Mouse (Mus musculus) bone marrow macrophage, adult 2 months (primary cell): ENCODE measurements around the gene Pik3cg. TPM values are rescaled to one million over a fixed set of nuclear protein-coding genes. Genes with fewer than 3 reads are reported as not detected.

Experiments used
- H3K27ac ChIP-seq: 2 replicates; pipeline ENCODE4 v1.5.1; 2012; ENCODE audit warnings: low read depth, low read length; ENCODE audit not compliant: insufficient read depth
- H3K4me1 ChIP-seq: 2 replicates; pipeline ENCODE4 v1.6.1; 2012; ENCODE audit warnings: low read length; ENCODE audit not compliant: control insufficient read depth, insufficient read depth
- H3K4me3 ChIP-seq: 2 replicates; pipeline ENCODE4 v1.5.1; 2012; ENCODE audit warnings: mild to moderate bottlenecking, low read length, moderate library complexity; ENCODE audit not compliant: insufficient read depth
- CTCF ChIP-seq: IDR thresholded peaks from 2 replicates; pipeline ENCODE4 v1.5.1; 2012; ENCODE audit warnings: low read depth, mild to moderate bottlenecking, low read length, moderate library complexity
- POLR2A ChIP-seq: IDR thresholded peaks from 2 replicates; pipeline ENCODE4 v1.6.1; 2012; ENCODE audit warnings: mild to moderate bottlenecking, low read depth, low read length, borderline replicate concordance
- polyA plus RNA-seq: library from polyadenylated mRNA; stranded (reverse); fragments of >200 nt; gene quantifications from 2 replicates; pipeline ENCODE4 v1.2.4, GENCODE M21; 2012; ENCODE audit not compliant: missing spikeins, insufficient read depth, insufficient read length

The Pik3cg gene
- polyA plus RNA-seq, 1 experiment: 75.7 TPM

DNA sequence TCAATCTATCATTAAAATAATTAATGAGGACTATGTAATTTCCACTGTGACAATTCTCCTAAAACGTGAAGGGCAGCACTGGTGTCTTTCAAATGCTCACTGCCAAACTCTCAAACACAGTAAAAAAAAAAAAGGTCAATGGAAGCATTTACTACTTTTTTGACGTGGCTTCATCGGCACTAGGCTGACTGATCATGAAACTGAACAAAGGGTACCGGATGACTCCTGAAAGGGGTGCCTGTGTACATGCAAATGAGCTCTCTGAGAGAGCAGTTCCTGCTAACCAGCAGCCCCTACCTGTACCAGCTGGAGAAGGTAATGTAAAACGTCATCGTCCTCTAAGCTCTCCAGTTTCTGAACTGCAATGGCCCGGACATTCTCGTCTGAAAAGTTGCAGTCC is 4.8 kb downstream of the Pik3cg start:
- Histone ChIP-seq H3K4me1 (peaks cover 48% of the 10 kb centered on the region), H3K4me3 (no peak overlapping the region), H3K27ac (no peak overlapping the region)
- TF ChIP-seq POLR2A (no peak), CTCF (no peak)

DNA sequence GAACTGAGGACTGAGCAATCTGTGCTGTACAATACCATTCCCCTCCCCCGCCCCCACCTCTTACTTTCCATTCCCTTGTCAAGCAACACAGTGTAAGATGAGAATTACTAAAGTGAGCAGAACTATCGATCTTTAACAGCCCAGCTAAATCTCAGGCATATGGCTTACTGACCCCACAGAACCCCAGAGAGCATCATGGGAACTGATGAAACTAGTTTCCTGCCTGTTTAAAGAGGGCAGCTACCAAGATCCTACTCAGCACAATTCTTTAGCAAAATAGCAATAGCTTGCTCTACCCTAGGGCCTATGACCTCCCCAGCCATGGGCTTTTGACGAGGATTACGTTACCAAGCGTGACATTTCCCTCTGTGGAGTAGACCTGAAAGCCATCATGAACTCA is 5.9 kb downstream of the Pik3cg start:
- Histone ChIP-seq H3K4me1 (peaks cover 49% of the 10 kb centered on the region), H3K4me3 (no peak overlapping the region), H3K27ac (no peak overlapping the region)
- no peak for TF ChIP-seq POLR2A
- no peak for TF ChIP-seq CTCF

DNA sequence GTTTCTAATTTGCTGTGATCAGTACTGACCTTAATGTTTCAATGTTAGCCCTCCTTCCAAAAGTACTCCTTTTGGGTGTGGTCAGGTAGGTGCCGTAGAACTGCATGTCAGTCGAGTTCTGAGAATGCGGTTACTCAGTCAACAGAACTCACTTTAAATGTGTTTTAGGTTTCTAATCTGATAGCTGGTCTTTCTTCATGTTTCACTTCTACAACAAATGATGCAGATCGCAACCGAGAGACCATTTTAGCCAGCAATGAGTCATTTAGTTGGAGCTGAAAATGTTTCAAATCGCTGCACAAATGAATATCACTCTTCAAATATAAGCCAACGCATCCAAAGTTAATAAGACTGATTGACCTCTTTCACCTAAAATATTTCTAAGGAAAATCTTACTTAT is 6.5 kb downstream of the Pik3cg start:
- TF ChIP-seq POLR2A (no peak), CTCF (no peak)
- Histone ChIP-seq H3K27ac (no peak overlapping the region), H3K4me1 (peaks cover 49% of the 10 kb centered on the region), H3K4me3 (no peak overlapping the region)

DNA sequence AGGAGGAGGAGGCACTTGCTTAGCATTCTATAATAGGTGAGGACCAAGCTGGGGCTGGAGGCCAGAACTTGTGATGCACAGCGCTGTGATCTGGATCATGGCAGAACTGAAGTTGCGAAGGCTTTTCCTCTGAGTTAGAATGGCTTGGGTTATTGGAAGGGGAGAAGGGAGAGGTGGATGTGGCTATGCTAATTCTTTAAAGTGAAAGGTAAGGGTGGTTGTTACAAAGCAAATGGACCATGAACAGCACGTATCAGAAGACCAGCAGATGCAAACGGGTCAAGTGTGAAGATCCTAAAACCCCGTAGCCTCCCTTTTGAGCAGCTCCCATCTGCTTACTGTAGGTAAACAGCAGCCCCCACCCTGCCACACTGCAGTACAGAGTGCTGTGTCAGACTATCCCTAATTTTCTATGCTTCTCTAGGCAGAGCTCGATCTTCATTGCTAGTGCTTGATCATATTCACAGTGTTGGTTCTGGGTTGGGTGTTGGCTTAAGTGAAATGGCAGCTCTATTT is 7.3 kb downstream of the Pik3cg start:
- no peak for TF ChIP-seq POLR2A
- TF ChIP-seq CTCF: no peak
- H3K4me3 ChIP-seq: no peak overlapping the region
- peaks cover 44% of the 10 kb centered on the region for H3K4me1 ChIP-seq
- peak overlapping the region; percentile 22; the same call in 1 of the 2 replicates for H3K27ac ChIP-seq

DNA sequence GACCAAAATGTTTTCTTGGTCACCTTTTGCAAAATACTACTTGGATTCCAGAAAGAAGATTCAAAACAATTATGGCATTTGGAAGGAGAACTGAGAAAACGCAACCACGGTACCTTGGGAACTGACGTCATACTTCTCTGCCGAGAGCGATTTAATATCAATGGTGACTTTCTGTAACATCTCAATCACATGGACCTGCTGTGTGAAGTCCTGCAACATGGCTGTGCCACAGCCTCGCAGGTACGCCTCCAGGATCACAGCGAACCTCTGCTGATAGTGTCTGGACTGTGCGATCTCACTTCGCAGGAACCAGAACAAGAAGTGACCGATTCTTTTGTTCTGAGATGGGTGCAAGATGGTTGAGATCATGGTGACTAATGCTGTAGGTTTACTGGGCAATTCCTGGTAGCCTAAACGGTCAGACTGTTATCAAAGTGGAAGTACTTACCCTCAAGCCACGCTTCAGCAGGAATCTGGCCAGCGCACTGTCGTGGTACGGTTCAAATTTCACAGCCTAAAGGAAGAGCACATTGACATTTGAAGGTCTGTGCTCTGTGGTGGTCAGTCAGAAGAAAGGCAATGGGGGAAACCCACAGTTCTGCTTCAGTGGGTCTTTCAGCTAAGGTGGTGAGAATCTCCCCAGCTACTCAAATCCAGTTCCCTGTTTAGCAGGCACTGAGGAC is 7.9 kb downstream of the Pik3cg start:
- TF ChIP-seq POLR2A (no peak), CTCF (no peak)
- Histone ChIP-seq H3K27ac (peak overlapping the region; percentile 22; the same call in 1 of the 2 replicates), H3K4me1 (peaks cover 41% of the 10 kb centered on the region), H3K4me3 (no peak overlapping the region)

DNA sequence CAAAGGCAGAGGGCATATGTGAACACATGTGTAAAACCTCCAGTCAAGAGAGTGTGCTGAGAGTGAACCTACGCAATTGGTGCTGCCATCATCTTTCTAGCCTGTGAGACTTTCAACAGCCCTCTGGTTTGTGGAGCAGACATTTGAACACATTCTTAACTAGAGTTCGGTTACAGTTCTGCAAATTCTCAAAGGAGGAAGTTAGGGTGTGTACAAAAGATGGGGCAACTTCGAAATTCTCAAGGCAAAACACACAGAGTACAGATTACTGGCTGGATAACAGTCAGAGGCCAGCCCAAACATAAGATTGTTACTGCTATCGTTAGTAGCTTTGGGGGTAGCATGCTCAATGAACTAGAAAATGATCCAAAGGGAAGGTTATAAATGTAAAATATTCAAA is 9.0 kb downstream of the Pik3cg start:
- Histone ChIP-seq H3K27ac (peak overlapping the region; percentile 46), H3K4me3 (no peak overlapping the region), H3K4me1 (peaks cover 43% of the 10 kb centered on the region)
- TF ChIP-seq CTCF (no peak), POLR2A (no peak)

DNA sequence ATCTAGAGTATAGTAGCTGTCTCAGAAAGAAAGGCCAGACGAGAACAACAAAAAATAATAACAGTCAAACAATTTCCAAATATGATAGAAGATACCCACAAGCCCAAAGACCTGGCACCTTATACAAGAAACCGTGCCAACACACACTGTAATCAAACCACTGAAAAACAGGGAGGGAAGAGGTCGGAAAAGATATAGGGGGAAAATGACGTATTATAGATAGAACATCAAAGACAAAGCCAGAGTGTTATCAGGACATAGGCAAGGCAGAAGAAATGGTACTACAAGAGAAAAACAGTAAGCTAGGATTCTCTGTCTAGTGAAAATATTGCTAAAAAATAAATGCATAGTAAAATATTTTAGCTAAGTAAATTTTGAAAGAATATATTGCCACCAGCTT is 10.4 kb downstream of the Pik3cg start:
- Histone ChIP-seq H3K4me3 (no peak overlapping the region), H3K4me1 (peaks cover 36% of the 10 kb centered on the region), H3K27ac (no peak overlapping the region)
- no peak for TF ChIP-seq POLR2A

DNA sequence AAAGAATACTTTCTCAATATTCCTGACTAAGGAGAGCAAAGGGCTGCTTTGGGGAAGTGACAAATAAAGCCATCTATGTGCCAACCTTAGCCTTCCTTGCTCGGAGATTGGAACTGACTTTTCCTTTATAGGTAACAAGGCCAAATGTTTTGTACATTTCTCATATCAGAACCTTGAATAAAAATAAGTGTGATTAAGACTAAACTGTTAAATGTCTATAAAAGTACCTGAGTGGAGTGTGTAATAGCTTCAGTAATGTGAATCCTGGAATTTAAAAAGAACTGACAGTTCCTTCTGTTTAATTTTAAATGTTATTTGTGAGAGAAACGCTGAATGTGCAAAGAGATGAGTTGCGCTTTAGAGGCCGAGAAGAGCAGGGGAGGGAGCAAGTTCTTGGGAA is 13.5 kb downstream of the Pik3cg start:
- Histone ChIP-seq H3K4me3 (no peak overlapping the region), H3K27ac (no peak overlapping the region)

DNA sequence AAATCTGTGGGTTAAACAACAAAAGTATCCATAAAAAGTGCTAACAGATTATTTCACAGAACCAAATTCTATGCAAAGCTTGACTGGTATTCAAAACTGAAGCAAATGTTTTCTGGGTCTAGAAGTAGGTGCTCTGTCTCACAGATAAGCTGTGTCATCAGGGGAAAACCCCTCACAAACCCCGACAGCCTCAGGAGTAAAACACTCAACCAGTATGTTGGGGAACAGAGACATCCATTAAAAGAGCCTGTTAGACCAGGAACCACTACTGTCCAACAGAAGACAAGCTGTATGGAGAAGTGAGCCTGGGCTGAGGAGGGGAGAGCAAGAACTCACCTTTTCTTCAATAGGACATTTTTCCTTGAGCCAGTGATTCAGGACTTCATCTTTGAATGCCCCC is 14.1 kb downstream of the Pik3cg start:
- Histone ChIP-seq H3K4me1 (peaks cover 25% of the 10 kb centered on the region), H3K27ac (no peak overlapping the region), H3K4me3 (no peak overlapping the region)
- no peak for TF ChIP-seq CTCF
- no peak for TF ChIP-seq POLR2A

More for the DNA sequence above, 13.5 kb downstream of the Pik3cg start:
- TF ChIP-seq POLR2A (no peak), CTCF (no peak)
- H3K4me1 ChIP-seq: peaks cover 29% of the 10 kb centered on the region

DNA sequence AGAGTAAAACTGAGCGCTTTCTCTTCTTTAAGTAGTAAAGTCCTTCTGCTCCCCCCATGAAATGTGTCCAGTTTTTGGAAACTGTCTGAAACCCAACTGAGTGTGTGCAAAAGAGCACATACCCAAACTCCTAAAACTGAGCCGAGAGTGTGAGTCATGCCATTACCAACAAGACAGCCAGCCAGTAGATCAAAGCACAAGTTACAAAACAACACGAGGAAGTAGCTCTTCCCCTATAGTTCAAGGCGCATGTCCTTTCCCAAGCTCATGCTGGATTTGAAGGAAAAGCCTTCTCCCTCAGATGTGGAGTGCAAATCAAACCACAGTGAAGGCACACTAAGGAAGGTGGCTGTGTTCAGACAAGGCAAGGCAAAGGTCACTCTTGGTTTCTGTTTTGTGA is 17.5 kb downstream of the Pik3cg start:
- peak overlapping the region; percentile 20; the same call in 1 of the 2 replicates for H3K27ac ChIP-seq
- no peak overlapping the region for H3K4me3 ChIP-seq
- TF ChIP-seq CTCF: no peak
- TF ChIP-seq POLR2A: no peak
- H3K4me1 ChIP-seq: peaks cover 18% of the 10 kb centered on the region
